Comparison of ENCODE assay signal across 28 mouse cellular contexts in genomic region chr1:134597339-134598054, GRCm38 (mm10). TPM values are rescaled to one million over a fixed set of nuclear protein-coding genes. Genes with fewer than 3 reads are reported as not detected.
DNase-seq lines count a peak whose midpoint lies in the region; ATAC-seq lines count a peak whose summit lies in the region.
"Had no signal": no experiment of that assay in that cellular context is flagged by ENCODE, and none has a peak within 500 bp of the region (broad histone marks: within the 10 kb centered on the region; RNA-seq: fewer than 3 reads in every experiment).

No protein-coding gene starts in this region.

- DNase-seq in heart, adult 11 months, result peak; percentile 65
- peak; percentile 62 for DNase-seq in MEL-GATA-1-ER (ENCODE audit: extremely low read depth, low read depth)
- DNase-seq in left cerebral cortex, postnatal 25 days (ENCODE audit: low spot score in 2 of 2), result no peak
- no peak for DNase-seq in frontal cortex, postnatal 25 days (ENCODE audit: low spot score in 2 of 2)
- DNase-seq in adrenal gland, adult (ENCODE audit: inconsistent age in 2 of 2, low spot score in 1 of 2), result no peak
- DNase-seq: adrenal gland, adult 8-10 months; adrenal gland, postnatal 25 days; cerebellum, adult 11 months; cerebellum, adult 18-20 months; cerebellum, adult 8-10 months; cerebellum, adult 9-11 months; cerebellum, postnatal 25 days; embryo, embryonic 11 days had no signal

- intact Hi-C loops in left cerebral cortex, postnatal 25 days (cut with DNase I), result no loop called here

- ATAC-seq in heart, embryonic 12.5 days (ENCODE audit: insufficient number of reproducible peaks, low FRiP score), result no peak
- ATAC-seq in granulocyte monocyte progenitor cell, adult 5-6 weeks (replicated peaks; ENCODE audit: poor library complexity, severe bottlenecking), result peak; percentile 33; the same call in 1 of the 2 replicates
- peak; percentile 58; the same call in 1 of the 2 replicates for ATAC-seq in megakaryocyte-erythroid progenitor cell, adult 5-6 weeks (replicated peaks; ENCODE audit: low FRiP score, low TSS enrichment, poor library complexity, severe bottlenecking)
- ATAC-seq: forebrain, embryonic 14.5 days; forebrain, embryonic 16.5 days had no signal

- no peaks in the 10 kb centered on the region for H3K4me1 ChIP-seq in heart, embryonic 12.5 days (replicated peaks)
- H3K4me1 ChIP-seq: embryonic facial prominence, embryonic 13.5 days; embryonic facial prominence, embryonic 15.5 days; forebrain, embryonic 10.5 days; forebrain, embryonic 12.5 days had no signal

- H3K4me2 ChIP-seq in heart, embryonic 12.5 days, result no peak overlapping the region
- H3K4me2 ChIP-seq: embryonic facial prominence, embryonic 13.5 days; embryonic facial prominence, embryonic 15.5 days; forebrain, embryonic 12.5 days had no signal

- no peak overlapping the region for H3K4me3 ChIP-seq in heart, embryonic 12.5 days
- H3K4me3 ChIP-seq: embryonic facial prominence, embryonic 13.5 days; embryonic facial prominence, embryonic 15.5 days; erythroblast, embryonic 14.5 days; forebrain, embryonic 10.5 days; forebrain, embryonic 12.5 days had no signal

- H3K36me3 ChIP-seq in heart, embryonic 12.5 days, result peaks cover 69% of the 10 kb centered on the region

- H3K27me3 ChIP-seq in heart, embryonic 12.5 days (replicated peaks), result no peaks in the 10 kb centered on the region
- H3K27me3 ChIP-seq: embryonic facial prominence, embryonic 13.5 days; embryonic facial prominence, embryonic 15.5 days; forebrain, embryonic 12.5 days had no signal

- no peak overlapping the region for H3K27ac ChIP-seq in heart, embryonic 12.5 days (ENCODE audit: poor library complexity, severe bottlenecking)
- H3K27ac ChIP-seq: embryonic facial prominence, embryonic 13.5 days; embryonic facial prominence, embryonic 15.5 days; forebrain, embryonic 10.5 days; forebrain, embryonic 12.5 days had no signal

- no peaks in the 10 kb centered on the region for H3K9me3 ChIP-seq in heart, embryonic 12.5 days (replicated peaks)
- H3K9me3 ChIP-seq: embryonic facial prominence, embryonic 13.5 days; embryonic facial prominence, embryonic 15.5 days; forebrain, embryonic 10.5 days; forebrain, embryonic 12.5 days had no signal

- no peak overlapping the region for H3K9ac ChIP-seq in heart, embryonic 12.5 days
- H3K9ac ChIP-seq: embryonic facial prominence, embryonic 13.5 days; embryonic facial prominence, embryonic 15.5 days; forebrain, embryonic 12.5 days had no signal

- 73% methylated on average over 9 of the region's 9 CpGs for WGBS in heart, embryonic 12.5 days

RNA-seq across cellular contexts. Expression of gene Kdm5b, which starts 37.5 kb away (rescaled TPM):
- polyA plus RNA-seq in heart, embryonic 12.5 days (2016; fragmentation: Nextera tagmentation; extraction: Ambion mirVana), result 39.9 and 41.4 TPM in 2 replicates
- total RNA-seq in granulocyte monocyte progenitor cell, adult 5-6 weeks (2014; fragmentation: Nextera tagmentation), result 17.4 and 28.4 TPM in 2 replicates
- total RNA-seq in granulocyte monocyte progenitor cell, adult 5-6 weeks (2017), result 15.0 and 16.8 TPM in 2 replicates
- total RNA-seq in megakaryocyte-erythroid progenitor cell, adult 5-6 weeks (2014; fragmentation: Nextera tagmentation), result 35.0 and 42.7 TPM in 2 replicates
- 25.5 and 41.3 TPM in 2 replicates for total RNA-seq in megakaryocyte-erythroid progenitor cell, adult 5-6 weeks (2017)
- total RNA-seq in left cerebral cortex, postnatal 25 days (2021), result 10 to 100 TPM; 64.2 to 65.5 TPM

RNA-seq across cellular contexts. Expression of gene Mgat4e, which starts 48.0 kb away (rescaled TPM):
- not detected in 2 replicates for polyA plus RNA-seq in heart, embryonic 12.5 days (2016; fragmentation: Nextera tagmentation; extraction: Ambion mirVana)
- not detected in 2 replicates for total RNA-seq in granulocyte monocyte progenitor cell, adult 5-6 weeks (2014; fragmentation: Nextera tagmentation)
- 0.10 TPM in 1 of 2 replicates, not detected in the other for total RNA-seq in granulocyte monocyte progenitor cell, adult 5-6 weeks (2017)
- total RNA-seq in megakaryocyte-erythroid progenitor cell, adult 5-6 weeks (2014; fragmentation: Nextera tagmentation), result not detected in 2 replicates
- not detected in 2 replicates for total RNA-seq in megakaryocyte-erythroid progenitor cell, adult 5-6 weeks (2017)
- total RNA-seq in left cerebral cortex, postnatal 25 days (2021), result not detected
- total RNA-seq: adrenal gland, adult 18-20 months; adrenal gland, adult 8-10 months; adrenal gland, postnatal 25 days; adrenal gland, postnatal 4 days had no signal
- polyA plus RNA-seq: C2C12; embryonic facial prominence, embryonic 11.5 days; embryonic facial prominence, embryonic 13.5 days; embryonic facial prominence, embryonic 15.5 days; erythroblast, embryonic 14.5 days; forebrain, embryonic 10.5 days; forebrain, embryonic 12.5 days; forebrain, embryonic 14.5 days; forebrain, embryonic 16.5 days; frontal cortex, adult 2 months had no signal

RNA-seq across cellular contexts. Expression of gene Syt2, which starts 49.0 kb away (rescaled TPM):
- polyA plus RNA-seq in heart, embryonic 12.5 days (2016; fragmentation: Nextera tagmentation; extraction: Ambion mirVana), result 0.23 and 0.86 TPM in 2 replicates
- not detected in 2 replicates for total RNA-seq in granulocyte monocyte progenitor cell, adult 5-6 weeks (2014; fragmentation: Nextera tagmentation)
- total RNA-seq in granulocyte monocyte progenitor cell, adult 5-6 weeks (2017), result 0.41 TPM in 1 of 2 replicates, not detected in the other
- total RNA-seq in megakaryocyte-erythroid progenitor cell, adult 5-6 weeks (2014; fragmentation: Nextera tagmentation), result 0.33 TPM in 1 of 2 replicates, not detected in the other
- 0.05 TPM in 1 of 2 replicates, not detected in the other for total RNA-seq in megakaryocyte-erythroid progenitor cell, adult 5-6 weeks (2017)
- 10 to 100 TPM; 42.8 to 49.3 TPM for total RNA-seq in left cerebral cortex, postnatal 25 days (2021)

Comparison
In these comparisons a context has a peak if more than half of its experiments do, and no peak if none do; other contexts are left out.
1. DNase-seq: peak in heart, adult 11 months (single experiment) and MEL-GATA-1-ER (single experiment); none in left cerebral cortex, postnatal 25 days (0 of 2), frontal cortex, postnatal 25 days (0 of 2) and adrenal gland, adult (0 of 2).
2. RNA of gene Syt2, which starts 49.0 kb away (total RNA-seq): 42.8 to 49.3 TPM in left cerebral cortex, postnatal 25 days; 0.41 TPM in granulocyte monocyte progenitor cell, adult 5-6 weeks and 0.05 to 0.33 TPM in megakaryocyte-erythroid progenitor cell, adult 5-6 weeks; every median in the first group is over 10 times any median in the second.